Mouse (Mus musculus): Measurements from ENCODE around the gene Rubcnl. TPM values are rescaled to one million over a fixed set of nuclear protein-coding genes. Genes with fewer than 3 reads are reported as not detected.

The Rubcnl gene
- total RNA-seq (2014; rRNA removed) (0.26 and 0.79 TPM in 2 replicates), polyA plus RNA-seq (2015; fragmentation: Nextera tagmentation; extraction: Ambion mirVana) (0.16 and 0.25 TPM in 2 replicates)

- Histone ChIP-seq H3K36me3 (ENCODE audit: insufficient read depth, low read length) (no peaks in the 10 kb centered on the region), H3K27me3 (ENCODE audit: insufficient read depth, low read length) (no peaks in the 10 kb centered on the region), H3K4me3 (ENCODE audit: low read length) (peak within 1 kb of the TSS; percentile 53), H3K4me1 (ENCODE audit: insufficient read depth, low read length) (no peaks in the 10 kb centered on the region), H3K27ac (no peak within 1 kb of the TSS), H3K4me2 (ENCODE audit: low read depth, low read length) (peak within 1 kb of the TSS; percentile 97), H3K9me3 (ENCODE audit: low read length) (no peaks in the 10 kb centered on the region), H3K9ac (replicated peaks; ENCODE audit: low read length) (peak within 1 kb of the TSS; percentile 43)
- WGBS, result 2% methylated on average over 49 of the region's 49 CpGs
- peak; percentile 91 for TF ChIP-seq CTCF (IDR thresholded peaks at IDR 0.05; ENCODE audit: low read depth)
- DNase-seq (ENCODE audit: low spot score), result peak; percentile 92
- peak; percentile 64 for ATAC-seq
Observed at GRCm38 (mm10) chr14:75015856-75016714, at the start of gene Rubcnl. TSS of gene Rubcnl (plus strand) at chr14:75016027.

- Histone ChIP-seq H3K4me3 (ENCODE audit: low read length) (no peak overlapping the region), H3K9me3 (ENCODE audit: low read length) (no peaks in the 10 kb centered on the region), H3K36me3 (ENCODE audit: insufficient read depth, low read length) (no peaks in the 10 kb centered on the region), H3K27ac (no peak overlapping the region), H3K4me1 (ENCODE audit: insufficient read depth, low read length) (no peaks in the 10 kb centered on the region), H3K9ac (replicated peaks; ENCODE audit: low read length) (no peak overlapping the region), H3K4me2 (ENCODE audit: low read depth, low read length) (no peak overlapping the region), H3K27me3 (ENCODE audit: insufficient read depth, low read length) (no peaks in the 10 kb centered on the region)
- TF ChIP-seq CTCF (IDR thresholded peaks at IDR 0.05; ENCODE audit: low read depth), result no peak
- DNase-seq (ENCODE audit: low spot score) (no peak), ATAC-seq (no peak)
- 63% methylated on average over 3 of the region's 3 CpGs for WGBS
Observed at GRCm38 (mm10) chr14:74972216-74972615, 43.6 kb upstream of the Rubcnl start.

- H3K4me1 ChIP-seq (ENCODE audit: insufficient read depth, low read length), result no peaks in the 10 kb centered on the region
- no peak overlapping the region for H3K4me3 ChIP-seq (ENCODE audit: low read length)
- H3K36me3 ChIP-seq (ENCODE audit: insufficient read depth, low read length), result no peaks in the 10 kb centered on the region
- no peaks in the 10 kb centered on the region for H3K9me3 ChIP-seq (ENCODE audit: low read length)
- DNase-seq (ENCODE audit: low spot score) (no peak), ATAC-seq (no peak)
- H3K27me3 ChIP-seq (ENCODE audit: insufficient read depth, low read length), result no peaks in the 10 kb centered on the region
- WGBS, result 91% methylated on average over 5 of the region's 5 CpGs
- H3K9ac ChIP-seq (replicated peaks; ENCODE audit: low read length), result no peak overlapping the region
- no peak overlapping the region for H3K27ac ChIP-seq
- no peak for TF ChIP-seq CTCF (IDR thresholded peaks at IDR 0.05; ENCODE audit: low read depth)
- no peak overlapping the region for H3K4me2 ChIP-seq (ENCODE audit: low read depth, low read length)
Observed at GRCm38 (mm10) chr14:74972687-74973086, 43.1 kb upstream of the Rubcnl start.

- no peak overlapping the region for H3K4me3 ChIP-seq (ENCODE audit: low read length)
- DNase-seq (ENCODE audit: low spot score), result no peak
- WGBS, result 66% methylated on average over 10 of the region's 10 CpGs
- H3K36me3 ChIP-seq (ENCODE audit: insufficient read depth, low read length), result no peaks in the 10 kb centered on the region
- no peak overlapping the region for H3K27ac ChIP-seq
- H3K9me3 ChIP-seq (ENCODE audit: low read length), result no peaks in the 10 kb centered on the region
- no peak for TF ChIP-seq CTCF (IDR thresholded peaks at IDR 0.05; ENCODE audit: low read depth)
- no peak overlapping the region for H3K9ac ChIP-seq (replicated peaks; ENCODE audit: low read length)
- H3K4me1 ChIP-seq (ENCODE audit: insufficient read depth, low read length), result no peaks in the 10 kb centered on the region
- no peaks in the 10 kb centered on the region for H3K27me3 ChIP-seq (ENCODE audit: insufficient read depth, low read length)
- ATAC-seq, result no peak
- no peak overlapping the region for H3K4me2 ChIP-seq (ENCODE audit: low read depth, low read length)
Observed at GRCm38 (mm10) chr14:74974136-74974651, 41.6 kb upstream of the Rubcnl start.

GRCm38 (mm10) chr14:74976972-74977371, 38.9 kb upstream of the Rubcnl start:
- no peak for ATAC-seq

GRCm38 (mm10) chr14:74981016-74981415, 34.8 kb upstream of the Rubcnl start:
- H3K9me3 ChIP-seq (ENCODE audit: low read length), result no peaks in the 10 kb centered on the region
- H3K27me3 ChIP-seq (ENCODE audit: insufficient read depth, low read length), result no peaks in the 10 kb centered on the region
- no peak overlapping the region for H3K9ac ChIP-seq (replicated peaks; ENCODE audit: low read length)
- WGBS, result 62% methylated on average over 3 of the region's 3 CpGs
- H3K4me1 ChIP-seq (ENCODE audit: insufficient read depth, low read length), result no peaks in the 10 kb centered on the region
- no peak overlapping the region for H3K4me2 ChIP-seq (ENCODE audit: low read depth, low read length)
- DNase-seq (ENCODE audit: low spot score) (no peak), ATAC-seq (no peak)
- TF ChIP-seq CTCF (IDR thresholded peaks at IDR 0.05; ENCODE audit: low read depth), result no peak
- no peak overlapping the region for H3K27ac ChIP-seq
- H3K36me3 ChIP-seq (ENCODE audit: insufficient read depth, low read length), result no peaks in the 10 kb centered on the region
- H3K4me3 ChIP-seq (ENCODE audit: low read length), result no peak overlapping the region

More at GRCm38 (mm10) chr14:74976972-74977371, 38.9 kb upstream of the Rubcnl start:
- no peak for TF ChIP-seq CTCF (IDR thresholded peaks at IDR 0.05; ENCODE audit: low read depth)
- Histone ChIP-seq H3K36me3 (ENCODE audit: insufficient read depth, low read length) (no peaks in the 10 kb centered on the region), H3K9me3 (ENCODE audit: low read length) (no peaks in the 10 kb centered on the region), H3K27ac (no peak overlapping the region), H3K4me2 (ENCODE audit: low read depth, low read length) (no peak overlapping the region), H3K27me3 (ENCODE audit: insufficient read depth, low read length) (no peaks in the 10 kb centered on the region), H3K4me1 (ENCODE audit: insufficient read depth, low read length) (no peaks in the 10 kb centered on the region), H3K4me3 (ENCODE audit: low read length) (no peak overlapping the region), H3K9ac (replicated peaks; ENCODE audit: low read length) (no peak overlapping the region)
- WGBS, result 76% methylated on average over 6 of the region's 6 CpGs
- no peak for DNase-seq (ENCODE audit: low spot score)

GRCm38 (mm10) chr14:74983079-74983478, 32.7 kb upstream of the Rubcnl start:
- Histone ChIP-seq H3K4me1 (ENCODE audit: insufficient read depth, low read length) (no peaks in the 10 kb centered on the region), H3K27me3 (ENCODE audit: insufficient read depth, low read length) (no peaks in the 10 kb centered on the region), H3K9ac (replicated peaks; ENCODE audit: low read length) (no peak overlapping the region), H3K4me2 (ENCODE audit: low read depth, low read length) (no peak overlapping the region), H3K27ac (no peak overlapping the region), H3K4me3 (ENCODE audit: low read length) (no peak overlapping the region), H3K9me3 (ENCODE audit: low read length) (no peaks in the 10 kb centered on the region), H3K36me3 (ENCODE audit: insufficient read depth, low read length) (no peaks in the 10 kb centered on the region)
- ATAC-seq (no peak), DNase-seq (ENCODE audit: low spot score) (no peak)
- WGBS, result 81% methylated on average over 5 of the region's 5 CpGs
- TF ChIP-seq CTCF (IDR thresholded peaks at IDR 0.05; ENCODE audit: low read depth), result no peak
